Mouse (Mus musculus) hindbrain, embryonic 14.5 days (tissue): ENCODE data around the gene Zc3h12c. TPM values are rescaled to one million over a fixed set of nuclear protein-coding genes. Genes with fewer than 3 reads are reported as not detected.

Experiments used
- ATAC-seq: fragments of 200-750 bp; cut with Nextera tagmentation; 2 replicates; pipeline ENCODE4 v1.8.0; 2017; ENCODE audit warnings: moderate number of reproducible peaks, mild to moderate bottlenecking, moderate TSS enrichment, moderate library complexity; ENCODE audit not compliant: low FRiP score
- DNase-seq: peaks from one replicate; pipeline ENCODE4 v3.0.0-alpha.2; 2015; ENCODE audit warnings: low spot score
- H3K27ac ChIP-seq: fragments of 300-500 bp; sonication (generic); 2 replicates; pipeline ENCODE4 v1.5.1; 2014; ENCODE audit warnings: mild to moderate bottlenecking, moderate library complexity
- H3K27me3 ChIP-seq: fragments of 300-500 bp; sonication (generic); 2 replicates; pipeline ENCODE4 v1.6.1; 2014; ENCODE audit warnings: mild to moderate bottlenecking, low read length, mixed read lengths; ENCODE audit not compliant: control insufficient read depth, insufficient read depth
- H3K36me3 ChIP-seq: fragments of 300-500 bp; sonication (generic); replicated peaks from 2 replicates; pipeline ENCODE4 v1.6.1; 2014; ENCODE audit not compliant: control insufficient read depth, insufficient read depth
- H3K4me1 ChIP-seq: fragments of 300-500 bp; sonication (generic); replicated peaks from 2 replicates; pipeline ENCODE4 v1.6.1; 2014; ENCODE audit warnings: antibody characterized with exemption, low read length, mixed read lengths; ENCODE audit not compliant: control insufficient read depth, insufficient read depth
- H3K4me2 ChIP-seq: fragments of 300-500 bp; sonication (generic); replicated peaks from 2 replicates; pipeline ENCODE4 v1.6.1; 2014; ENCODE audit warnings: mild to moderate bottlenecking, moderate library complexity
- H3K4me3 ChIP-seq: fragments of 300-500 bp; sonication (generic); replicated peaks from 2 replicates; pipeline ENCODE4 v1.5.1; 2014; ENCODE audit warnings: mild to moderate bottlenecking, low read length
- H3K9ac ChIP-seq: fragments of 300-500 bp; sonication (generic); 2 replicates; pipeline ENCODE4 v1.6.1; 2014
- H3K9me3 ChIP-seq: fragments of 300-500 bp; sonication (generic); 2 replicates; pipeline ENCODE4 v1.6.1; 2016; ENCODE audit warnings: low read length; ENCODE audit not compliant: control insufficient read depth
- WGBS: fragments of 180-500 bp; shearing (Covaris S2); extraction: QIAGEN DNeasy Blood & Tissue Kit; methylation state at CpG from one replicate; pipeline ENCODE4 v1.1.7; 2014; 5-methylcytosine and 5-hydroxymethylcytosine counted together
- polyA plus RNA-seq: library from polyadenylated mRNA; unstranded; fragments of >200 nt; fragmentation: Nextera tagmentation; extraction: Ambion mirVana; gene quantifications from 2 replicates; pipeline ENCODE4 v1.2.1, GENCODE M21; 2014

Gene Zc3h12c
- polyA plus RNA-seq, 1 experiment from 2014 or later: 7.1 TPM

- no peak overlapping the region for H3K9ac ChIP-seq
- no peak overlapping the region for H3K27ac ChIP-seq
- no peak for ATAC-seq
- no peaks in the 10 kb centered on the region for H3K27me3 ChIP-seq
- 89% methylated on average over 4 of the region's 4 CpGs for WGBS
- H3K4me2 ChIP-seq: no peak overlapping the region
- peaks cover 26% of the 10 kb centered on the region for H3K4me1 ChIP-seq
- H3K36me3 ChIP-seq: no peaks in the 10 kb centered on the region
- no peak for DNase-seq
- no peaks in the 10 kb centered on the region for H3K9me3 ChIP-seq
- H3K4me3 ChIP-seq: no peak overlapping the region
These were observed 13.0 kb downstream of the Zc3h12c start for GRCm38 (mm10) chr9:52155417-52155816.

GRCm38 (mm10) chr9:52154253-52154652 is 14.1 kb downstream of the Zc3h12c start:
- no peaks in the 10 kb centered on the region for H3K27me3 ChIP-seq
- no peak overlapping the region for H3K9ac ChIP-seq
- no peak overlapping the region for H3K4me3 ChIP-seq
- no peak for ATAC-seq
- no peaks in the 10 kb centered on the region for H3K9me3 ChIP-seq
- WGBS: 71% methylated on average over 7 of the region's 7 CpGs
- H3K27ac ChIP-seq: no peak overlapping the region
- no peak for DNase-seq
- no peak overlapping the region for H3K4me2 ChIP-seq
- H3K4me1 ChIP-seq: peaks cover 30% of the 10 kb centered on the region
- H3K36me3 ChIP-seq: no peaks in the 10 kb centered on the region

- H3K36me3 ChIP-seq: no peaks in the 10 kb centered on the region
- no peak overlapping the region for H3K4me3 ChIP-seq
- DNase-seq (no peak), ATAC-seq (no peak)
- H3K4me2 ChIP-seq: no peak overlapping the region
- H3K4me1 ChIP-seq: peaks cover 46% of the 10 kb centered on the region
- H3K27me3 ChIP-seq: no peaks in the 10 kb centered on the region
- 51% methylated on average over 6 of the region's 6 CpGs for whole genome bisulfite sequencing
- H3K9me3 ChIP-seq: no peaks in the 10 kb centered on the region
- 0 out of 2 replicates have a peak overlapping the region, but pooled peaks have one; percentile 22 for H3K9ac ChIP-seq
- peak overlapping the region; percentile 72 for H3K27ac ChIP-seq
These were observed 16.1 kb downstream of the Zc3h12c start for GRCm38 (mm10) chr9:52152076-52152826.

- DNase-seq (no peak), ATAC-seq (no peak)
- WGBS: 54% methylated on average over 6 of the region's 6 CpGs
- Histone ChIP-seq H3K4me3 (0 out of 2 replicates have a peak overlapping the region, but pooled peaks have one; percentile 34), H3K27me3 (no peaks in the 10 kb centered on the region), H3K27ac (peak overlapping the region; percentile 74; the same call in 1 of the 2 replicates), H3K9ac (0 out of 2 replicates have a peak overlapping the region, but pooled peaks have one; percentile 53), H3K9me3 (no peaks in the 10 kb centered on the region), H3K4me1 (peaks cover 61% of the 10 kb centered on the region), H3K36me3 (no peaks in the 10 kb centered on the region), H3K4me2 (peak overlapping the region; percentile 48)
These were observed 18.6 kb downstream of the Zc3h12c start for GRCm38 (mm10) chr9:52149768-52150167.

GRCm38 (mm10) chr9:52149286-52149685 is 19.1 kb downstream of the Zc3h12c start:
- Histone ChIP-seq H3K36me3 (no peaks in the 10 kb centered on the region), H3K9ac (peak overlapping the region; percentile 53), H3K4me1 (peaks cover 64% of the 10 kb centered on the region)

GRCm38 (mm10) chr9:52148831-52149230 is 19.5 kb downstream of the Zc3h12c start:
- Histone ChIP-seq H3K9ac (peak overlapping the region; percentile 53), H3K27ac (peak overlapping the region; percentile 74), H3K27me3 (no peaks in the 10 kb centered on the region), H3K4me1 (peaks cover 61% of the 10 kb centered on the region), H3K9me3 (no peaks in the 10 kb centered on the region), H3K4me3 (peak overlapping the region; percentile 34), H3K4me2 (peak overlapping the region; percentile 48), H3K36me3 (0 out of 2 replicates have a peak, but pooled peaks cover 4% of the 10 kb centered on the region)
- 14% methylated on average over 4 of the region's 4 CpGs for WGBS
- DNase-seq (no peak), ATAC-seq (no peak; the same call in 1 of the 2 replicates)

More at GRCm38 (mm10) chr9:52149286-52149685, 19.1 kb downstream of the Zc3h12c start:
- Histone ChIP-seq H3K27me3 (no peaks in the 10 kb centered on the region), H3K4me3 (peak overlapping the region; percentile 34), H3K27ac (peak overlapping the region; percentile 74), H3K4me2 (peak overlapping the region; percentile 48), H3K9me3 (no peaks in the 10 kb centered on the region)
- ATAC-seq: peak; percentile 84
- peak; percentile 53 for DNase-seq
- 10% methylated on average over 4 of the region's 4 CpGs for WGBS

GRCm38 (mm10) chr9:52148311-52148710 is 20.1 kb downstream of the Zc3h12c start:
- peak; percentile 36 for DNase-seq
- no peak for ATAC-seq
- no peaks in the 10 kb centered on the region for H3K27me3 ChIP-seq
- H3K4me1 ChIP-seq: peaks cover 57% of the 10 kb centered on the region
- H3K9ac ChIP-seq: peak overlapping the region; percentile 53
- H3K36me3 ChIP-seq: 0 out of 2 replicates have a peak, but pooled peaks cover 4% of the 10 kb centered on the region
- WGBS: 16% methylated on average over 3 of the region's 3 CpGs
- H3K4me2 ChIP-seq: peak overlapping the region; percentile 48
- peak overlapping the region; percentile 34 for H3K4me3 ChIP-seq
- H3K27ac ChIP-seq: peak overlapping the region; percentile 74
- no peaks in the 10 kb centered on the region for H3K9me3 ChIP-seq

GRCm38 (mm10) chr9:52146241-52146640 is 22.1 kb downstream of the Zc3h12c start:
- Histone ChIP-seq H3K27me3 (no peaks in the 10 kb centered on the region), H3K9me3 (no peaks in the 10 kb centered on the region), H3K36me3 (peaks cover 4% of the 10 kb centered on the region; the same call in 1 of the 2 replicates), H3K4me2 (peak overlapping the region; percentile 46), H3K4me1 (peaks cover 47% of the 10 kb centered on the region), H3K4me3 (peak overlapping the region; percentile 17), H3K9ac (peak overlapping the region; percentile 46; the same call in 1 of the 2 replicates), H3K27ac (peak overlapping the region; percentile 79)
- ATAC-seq (peak; percentile 81), DNase-seq (peak; percentile 57)
- WGBS: 12% methylated on average over 4 of the region's 4 CpGs

- ATAC-seq (no peak), DNase-seq (no peak)
- no peak overlapping the region for H3K27ac ChIP-seq
- H3K27me3 ChIP-seq: no peaks in the 10 kb centered on the region
- H3K9ac ChIP-seq: no peak overlapping the region
- H3K4me1 ChIP-seq: no peaks in the 10 kb centered on the region
- H3K4me2 ChIP-seq: no peak overlapping the region
- no peaks in the 10 kb centered on the region for H3K9me3 ChIP-seq
- H3K36me3 ChIP-seq: no peaks in the 10 kb centered on the region; the same call in 1 of the 2 replicates
- 89% methylated on average over 2 of the region's 2 CpGs for WGBS
- no peak overlapping the region for H3K4me3 ChIP-seq
These were observed 35.6 kb downstream of the Zc3h12c start for GRCm38 (mm10) chr9:52132771-52133170.
